Mouse (Mus musculus): Measurements from ENCODE around the gene Klhl26. TPM values are rescaled to one million over a fixed set of nuclear protein-coding genes. Genes with fewer than 3 reads are reported as not detected.

Gene Klhl26
- polyA plus RNA-seq, 1 experiment from 2014 or later, result 29.6 TPM

DNA sequence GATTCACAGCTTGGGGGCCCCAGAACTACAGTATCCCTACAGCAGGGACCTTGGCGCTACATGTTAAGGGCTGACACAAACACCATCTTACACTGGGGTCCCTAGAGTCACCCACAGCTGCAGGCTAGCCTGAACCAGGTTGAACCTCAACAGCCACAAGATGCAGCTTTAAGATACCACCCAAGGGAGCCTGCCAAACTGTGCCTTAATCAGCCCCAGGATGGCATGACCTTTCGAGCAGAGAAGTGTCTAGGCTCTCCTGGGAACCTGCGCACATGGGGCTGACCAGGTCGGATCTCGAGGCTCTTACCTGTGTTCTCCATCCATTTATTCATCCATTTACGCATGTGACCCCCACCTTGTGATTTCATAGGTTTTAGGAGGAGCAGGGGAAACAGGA lies 18.9 kb downstream of the Klhl26 start:
- 0 out of 2 replicates have a peak, but pooled peaks cover 4% of the 10 kb centered on the region for H3K4me1 ChIP-seq
- no peak overlapping the region for H3K4me2 ChIP-seq (replicated peaks)
- ATAC-seq (ENCODE audit: insufficient number of reproducible peaks, insufficient read depth, low FRiP score, low TSS enrichment), result no peak
- 87% methylated on average over 6 of the region's 6 CpGs for WGBS
- 0 out of 2 replicates have a peak, but pooled peaks cover 1% of the 10 kb centered on the region for H3K27me3 ChIP-seq
- no peaks in the 10 kb centered on the region for H3K9me3 ChIP-seq
- H3K4me3 ChIP-seq, result no peak overlapping the region
- no peak overlapping the region for H3K27ac ChIP-seq
- no peak overlapping the region for H3K9ac ChIP-seq
- H3K36me3 ChIP-seq, result no peaks in the 10 kb centered on the region

DNA sequence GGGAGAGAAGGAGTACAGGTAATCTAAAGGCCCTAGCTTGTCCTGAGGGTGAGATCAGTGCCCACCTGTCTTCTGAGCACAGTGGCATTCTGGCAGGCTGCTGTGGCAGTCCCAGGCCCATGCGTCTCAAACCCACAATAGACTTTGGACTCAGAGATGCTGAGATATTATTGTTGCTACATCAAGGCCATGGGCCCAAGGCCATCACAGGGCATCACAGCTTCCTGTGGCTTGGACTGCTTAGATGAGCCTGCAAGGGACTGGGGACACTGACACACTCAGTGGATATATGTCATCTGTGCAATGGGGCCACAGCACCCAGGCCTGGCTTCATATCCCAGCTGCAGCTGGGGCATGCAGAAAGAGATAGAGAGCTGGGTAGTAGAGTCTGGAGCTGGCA lies 19.8 kb downstream of the Klhl26 start:
- H3K4me3 ChIP-seq, result no peak overlapping the region
- H3K36me3 ChIP-seq, result peaks cover 7% of the 10 kb centered on the region
- no peaks in the 10 kb centered on the region for H3K9me3 ChIP-seq
- no peak overlapping the region for H3K27ac ChIP-seq
- no peak overlapping the region for H3K9ac ChIP-seq
- no peak for ATAC-seq (ENCODE audit: insufficient number of reproducible peaks, insufficient read depth, low FRiP score, low TSS enrichment)
- no peak overlapping the region for H3K4me2 ChIP-seq (replicated peaks)
- WGBS, result 97% methylated on average over 1 of the region's 1 CpGs
- 0 out of 2 replicates have a peak, but pooled peaks cover 4% of the 10 kb centered on the region for H3K4me1 ChIP-seq
- 0 out of 2 replicates have a peak, but pooled peaks cover 3% of the 10 kb centered on the region for H3K27me3 ChIP-seq

DNA sequence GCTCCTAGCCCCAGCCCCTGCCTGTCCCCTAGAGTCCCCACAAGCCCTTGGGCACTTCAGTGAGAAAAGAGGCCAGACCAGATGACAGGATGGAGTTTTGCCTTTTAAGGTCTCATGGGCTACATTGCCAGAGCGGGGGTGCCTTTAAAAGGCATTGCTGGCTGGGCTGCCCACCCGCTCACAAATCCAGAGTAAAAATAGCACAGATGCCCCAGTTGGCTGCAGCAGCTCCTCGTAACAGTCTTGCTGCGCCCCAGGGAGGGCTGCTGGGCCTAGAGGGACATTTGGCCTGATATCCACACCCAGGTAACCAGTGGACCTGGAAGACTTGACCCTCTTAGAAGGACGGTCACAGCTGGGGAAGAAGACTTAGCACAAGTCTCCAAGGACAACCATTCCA lies 22.9 kb downstream of the Klhl26 start:
- Histone ChIP-seq H3K4me2 (replicated peaks) (no peak overlapping the region), H3K27ac (no peak overlapping the region), H3K9ac (no peak overlapping the region), H3K36me3 (peaks cover 29% of the 10 kb centered on the region), H3K9me3 (no peaks in the 10 kb centered on the region), H3K27me3 (0 out of 2 replicates have a peak, but pooled peaks cover 3% of the 10 kb centered on the region), H3K4me1 (peaks cover 21% of the 10 kb centered on the region), H3K4me3 (no peak overlapping the region)
- no peak for ATAC-seq (ENCODE audit: insufficient number of reproducible peaks, insufficient read depth, low FRiP score, low TSS enrichment)
- 88% methylated on average over 5 of the region's 5 CpGs for WGBS

DNA sequence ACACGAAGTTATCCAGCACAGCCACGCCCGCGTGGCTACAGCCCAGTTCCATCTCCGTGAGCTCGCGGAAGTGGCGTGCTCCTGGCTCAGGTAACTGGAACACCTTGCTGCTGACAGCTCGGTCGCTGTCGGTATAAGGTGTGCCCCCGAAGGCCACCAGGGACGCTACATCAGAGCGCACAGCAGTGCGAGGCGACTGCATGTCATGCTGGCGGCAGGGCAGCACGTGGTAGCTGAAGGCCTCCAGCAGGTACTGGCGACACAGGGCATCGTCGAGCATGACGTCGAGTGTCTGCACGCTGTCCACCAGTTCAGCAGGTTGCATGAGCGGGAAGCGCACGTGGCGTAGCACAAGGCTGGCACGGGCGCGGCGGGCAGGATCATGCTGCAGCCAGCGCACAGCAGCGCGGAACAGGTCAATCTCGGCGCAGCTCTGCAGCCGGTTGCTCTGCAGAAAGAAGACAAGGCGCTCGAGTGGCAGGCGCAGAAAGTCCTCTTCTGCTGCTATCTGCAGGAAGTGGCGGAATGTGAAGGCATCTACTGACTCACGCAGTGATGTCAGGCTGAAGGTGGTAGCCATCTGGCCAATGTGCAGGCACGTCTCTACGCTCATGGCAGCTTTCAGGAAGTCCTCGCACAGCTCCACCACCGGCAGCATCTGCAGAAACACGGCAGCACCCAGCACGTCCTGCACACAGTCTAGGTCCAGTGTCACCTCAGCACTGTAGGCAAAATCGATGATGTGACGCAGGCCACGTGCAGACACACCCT lies 24.4 kb downstream of the Klhl26 start:
- Histone ChIP-seq H3K27ac (no peak overlapping the region; the same call in 1 of the 2 replicates), H3K36me3 (peaks cover 29% of the 10 kb centered on the region), H3K9me3 (no peaks in the 10 kb centered on the region), H3K9ac (no peak overlapping the region), H3K4me3 (no peak overlapping the region), H3K4me1 (peaks cover 25% of the 10 kb centered on the region), H3K27me3 (0 out of 2 replicates have a peak, but pooled peaks cover 3% of the 10 kb centered on the region), H3K4me2 (replicated peaks) (no peak overlapping the region)
- ATAC-seq (ENCODE audit: insufficient number of reproducible peaks, insufficient read depth, low FRiP score, low TSS enrichment), result no peak
- 67% methylated on average over 52 of the region's 52 CpGs for WGBS

DNA sequence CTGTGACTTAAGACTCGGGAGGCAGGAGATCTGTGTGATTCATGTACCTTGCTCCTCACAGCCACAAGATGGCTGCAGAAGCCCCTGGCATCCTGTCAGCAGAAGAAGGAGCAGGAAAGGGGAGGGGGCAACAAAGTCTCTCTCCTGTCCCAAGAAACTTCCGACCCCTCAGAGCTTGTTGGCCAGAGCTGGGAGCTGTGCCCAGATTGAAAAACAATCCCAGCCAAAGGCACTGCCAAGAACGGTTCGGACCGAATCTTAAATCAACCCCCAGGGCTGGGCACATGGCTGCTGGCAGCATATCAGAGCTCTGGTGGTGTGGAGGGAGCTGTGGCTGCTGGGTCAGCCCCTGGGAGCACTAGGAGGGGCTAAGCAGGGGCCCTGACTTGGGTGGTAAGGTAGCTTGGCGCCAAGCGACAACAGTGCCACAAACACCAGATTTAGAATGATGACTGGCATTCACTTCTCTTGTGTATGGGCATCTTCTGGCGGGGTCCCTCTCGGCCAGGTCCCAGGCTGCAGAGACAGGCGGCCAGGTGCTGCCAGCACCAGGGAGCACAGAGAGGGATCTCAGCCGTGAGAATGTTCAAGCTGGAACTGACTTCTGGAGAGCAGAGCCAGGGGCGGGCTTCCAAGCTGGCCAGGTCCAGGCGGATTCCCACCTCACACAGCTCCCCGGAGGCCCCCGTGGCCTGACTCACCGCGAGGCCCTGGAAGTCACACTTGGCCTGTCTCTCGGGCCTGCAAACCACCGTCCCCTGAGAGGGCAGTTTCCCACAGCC lies 28.9 kb downstream of the Klhl26 start:
- Histone ChIP-seq H3K27ac (peak overlapping the region; percentile 47; the same call in 1 of the 2 replicates), H3K9me3 (no peaks in the 10 kb centered on the region), H3K4me1 (peaks cover 21% of the 10 kb centered on the region), H3K4me2 (replicated peaks) (no peak overlapping the region), H3K9ac (no peak overlapping the region), H3K36me3 (peaks cover 29% of the 10 kb centered on the region), H3K27me3 (0 out of 2 replicates have a peak, but pooled peaks cover 1% of the 10 kb centered on the region), H3K4me3 (no peak overlapping the region)
- WGBS, result 68% methylated on average over 19 of the region's 19 CpGs
- no peak for ATAC-seq (ENCODE audit: insufficient number of reproducible peaks, insufficient read depth, low FRiP score, low TSS enrichment)

DNA sequence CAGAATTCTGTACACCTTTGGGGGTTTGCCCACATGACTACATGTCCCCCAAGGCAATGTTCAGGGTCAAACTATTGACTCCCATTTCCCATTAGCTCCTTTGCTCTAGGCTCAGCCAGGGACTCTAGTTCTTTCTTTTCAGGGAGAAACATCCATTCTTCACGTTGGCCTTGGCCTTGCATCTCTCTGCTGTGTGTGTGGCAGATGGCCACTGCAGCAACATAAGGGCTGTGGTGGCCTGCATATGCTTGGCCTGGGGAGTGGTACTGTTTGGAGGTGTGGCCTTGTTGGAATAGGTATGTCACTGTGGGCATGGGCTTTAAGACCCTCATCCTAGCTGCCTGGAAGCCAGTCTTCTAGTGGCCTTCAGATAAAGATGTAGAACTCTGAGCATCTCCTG lies 30.8 kb downstream of the Klhl26 start:
- Histone ChIP-seq H3K4me3 (no peak overlapping the region), H3K9ac (no peak overlapping the region), H3K4me2 (replicated peaks) (no peak overlapping the region), H3K9me3 (no peaks in the 10 kb centered on the region), H3K4me1 (peaks cover 21% of the 10 kb centered on the region), H3K36me3 (peaks cover 12% of the 10 kb centered on the region), H3K27ac (no peak overlapping the region), H3K27me3 (no peaks in the 10 kb centered on the region)
- no peak for ATAC-seq (ENCODE audit: insufficient number of reproducible peaks, insufficient read depth, low FRiP score, low TSS enrichment)
- 73% methylated on average over 1 of the region's 1 CpGs for WGBS

DNA sequence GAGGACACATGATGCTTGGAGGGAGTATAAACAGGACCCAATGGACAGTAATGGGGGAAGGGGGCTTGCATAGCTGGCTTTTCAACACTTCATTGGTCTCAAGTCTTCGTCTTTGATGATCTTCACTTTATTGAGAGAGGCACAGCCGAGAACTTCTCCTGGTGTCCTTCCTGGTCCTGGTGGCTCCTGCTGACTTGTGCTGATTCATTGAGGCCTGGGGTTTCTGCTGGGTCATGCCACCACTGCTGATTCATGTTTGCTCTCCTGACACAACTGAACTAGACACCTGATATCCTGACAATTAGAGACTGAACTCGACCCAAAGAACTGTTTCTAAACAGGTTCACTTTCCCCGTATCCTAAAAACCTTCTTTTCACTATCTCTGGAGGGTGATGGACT lies 33.4 kb downstream of the Klhl26 start:
- no peaks in the 10 kb centered on the region for H3K36me3 ChIP-seq
- H3K27ac ChIP-seq, result no peak overlapping the region
- no peak overlapping the region for H3K9ac ChIP-seq
- H3K4me3 ChIP-seq, result no peak overlapping the region
- WGBS, result 75% methylated on average over 4 of the region's 4 CpGs
- no peak overlapping the region for H3K4me2 ChIP-seq (replicated peaks)
- no peaks in the 10 kb centered on the region for H3K9me3 ChIP-seq
- no peak for ATAC-seq (ENCODE audit: insufficient number of reproducible peaks, insufficient read depth, low FRiP score, low TSS enrichment)
- peaks cover 11% of the 10 kb centered on the region for H3K4me1 ChIP-seq
- H3K27me3 ChIP-seq, result no peaks in the 10 kb centered on the region

DNA sequence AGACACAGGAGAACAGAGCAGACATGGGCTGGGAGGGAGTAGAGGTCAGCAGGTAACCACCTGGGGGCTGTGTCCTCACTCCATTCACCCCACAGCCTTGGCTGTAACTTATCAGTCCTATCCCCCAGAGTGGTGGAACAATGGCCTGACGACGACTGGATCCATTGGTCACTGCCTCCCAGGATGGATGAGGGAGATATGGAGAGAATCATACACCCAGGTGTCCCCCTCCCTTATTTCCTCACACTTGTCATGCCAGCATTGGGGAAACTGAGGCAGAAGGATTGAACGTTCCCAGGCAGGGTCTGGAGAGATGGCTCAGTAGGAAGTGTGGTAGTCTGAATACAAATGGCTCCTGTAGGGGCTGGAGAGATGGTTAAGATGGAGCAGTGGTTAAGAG lies 35.2 kb downstream of the Klhl26 start:
- Histone ChIP-seq H3K9ac (no peak overlapping the region), H3K36me3 (no peaks in the 10 kb centered on the region), H3K4me3 (no peak overlapping the region), H3K4me1 (peaks cover 18% of the 10 kb centered on the region), H3K27ac (no peak overlapping the region), H3K27me3 (no peaks in the 10 kb centered on the region), H3K9me3 (no peaks in the 10 kb centered on the region), H3K4me2 (replicated peaks) (no peak overlapping the region)
- no peak for ATAC-seq (ENCODE audit: insufficient number of reproducible peaks, insufficient read depth, low FRiP score, low TSS enrichment)
- WGBS, result 59% methylated on average over 3 of the region's 3 CpGs

DNA sequence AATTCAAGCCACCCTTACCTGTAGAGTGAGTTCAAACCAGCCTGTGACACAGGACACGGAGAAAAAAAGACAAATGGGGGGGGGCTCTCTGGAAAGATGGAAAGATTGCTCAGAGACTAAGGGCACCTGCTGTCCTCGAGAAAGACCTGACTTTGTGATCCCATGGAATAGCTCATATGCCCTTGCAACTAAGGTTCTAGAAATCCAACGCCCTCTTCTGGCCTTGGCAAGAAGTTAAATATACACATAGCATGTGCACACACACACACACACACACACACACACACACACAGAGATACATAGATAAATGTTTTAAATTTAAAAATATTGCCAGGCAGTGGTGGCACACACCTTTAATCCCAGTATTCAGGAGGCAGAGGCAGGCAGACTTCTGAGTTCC lies 36.5 kb downstream of the Klhl26 start:
- Histone ChIP-seq H3K9ac (peak overlapping the region; percentile 80), H3K36me3 (no peaks in the 10 kb centered on the region), H3K4me3 (peak overlapping the region; percentile 68), H3K27me3 (no peaks in the 10 kb centered on the region), H3K4me1 (peaks cover 18% of the 10 kb centered on the region), H3K9me3 (no peaks in the 10 kb centered on the region), H3K4me2 (replicated peaks) (peak overlapping the region; percentile 86), H3K27ac (no peak overlapping the region)
- no peak for ATAC-seq (ENCODE audit: insufficient number of reproducible peaks, insufficient read depth, low FRiP score, low TSS enrichment)
- WGBS, result 46% methylated on average over 3 of the region's 3 CpGs

DNA sequence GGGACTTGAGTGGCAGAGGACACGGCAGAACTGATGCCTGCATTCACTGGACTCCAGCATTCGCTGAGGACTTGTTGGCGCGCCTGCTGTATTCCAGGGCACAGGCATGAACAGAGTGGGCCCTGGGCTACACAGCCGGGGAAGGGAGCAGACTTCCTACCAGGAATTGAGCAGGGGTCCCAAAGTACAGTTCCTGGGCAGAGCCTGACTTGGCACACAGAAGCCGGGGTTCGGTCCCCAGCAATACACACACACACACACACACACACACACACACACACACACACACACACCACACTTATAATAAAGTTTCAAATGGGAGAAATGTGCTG lies 37.0 kb downstream of the Klhl26 start:
- peak; percentile 69 for ATAC-seq (ENCODE audit: insufficient number of reproducible peaks, insufficient read depth, low FRiP score, low TSS enrichment)
- H3K4me1 ChIP-seq, result peaks cover 18% of the 10 kb centered on the region
- no peaks in the 10 kb centered on the region for H3K36me3 ChIP-seq
- peak overlapping the region; percentile 68 for H3K4me3 ChIP-seq
- 7% methylated on average over 7 of the region's 7 CpGs for WGBS
- H3K9me3 ChIP-seq, result no peaks in the 10 kb centered on the region
- no peaks in the 10 kb centered on the region for H3K27me3 ChIP-seq
- H3K4me2 ChIP-seq (replicated peaks), result peak overlapping the region; percentile 86
- H3K9ac ChIP-seq, result peak overlapping the region; percentile 80
- peak overlapping the region; percentile 76 for H3K27ac ChIP-seq

DNA sequence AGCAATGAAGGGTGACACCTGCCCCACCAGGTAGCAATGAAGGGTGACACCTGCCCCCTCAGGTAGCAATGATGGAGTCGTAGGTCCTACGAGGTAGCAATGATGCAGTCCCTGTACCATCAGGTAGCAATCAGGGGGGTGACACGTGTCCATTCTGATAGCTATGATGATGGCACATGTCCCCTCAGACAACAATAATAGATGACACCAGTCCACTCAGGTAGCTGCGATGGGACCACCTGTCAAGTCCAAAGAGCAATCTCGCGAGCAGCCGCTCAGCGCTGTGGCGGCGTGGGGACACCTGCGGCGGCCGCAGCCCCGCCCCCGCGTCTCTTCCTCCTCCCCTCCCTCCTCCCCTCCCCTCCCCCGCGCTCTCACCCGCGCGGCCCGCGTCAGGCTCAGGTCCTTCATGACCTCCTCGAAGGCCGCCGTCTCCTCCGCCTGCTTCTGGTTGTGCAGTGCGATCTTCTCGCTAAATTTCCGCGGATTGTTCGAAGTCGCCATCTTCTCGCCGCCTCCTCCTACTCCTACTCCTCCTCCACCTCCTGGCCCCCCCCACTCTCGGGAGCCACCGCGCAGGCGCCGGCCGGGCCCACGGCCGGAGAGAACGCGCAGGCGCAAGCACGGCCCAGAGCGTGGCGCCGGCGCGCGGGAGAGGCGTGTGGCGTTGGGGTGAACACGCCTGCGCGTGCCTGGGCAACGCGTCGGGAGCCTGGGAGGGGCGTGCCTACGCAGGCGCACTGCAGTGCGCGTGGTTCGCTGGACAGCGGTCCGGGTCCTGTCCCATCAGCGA lies 37.5 kb downstream of the Klhl26 start, which contains the start of gene Crtc1:
Crtc1 (minus strand) TSS at position 525 of the 793 bp plus-strand sequence.
- Histone ChIP-seq H3K27ac (peak within 1 kb of the TSS; percentile 76), H3K9ac (peak within 1 kb of the TSS; percentile 80), H3K4me1 (peaks cover 18% of the 10 kb centered on the region), H3K4me3 (peak within 1 kb of the TSS; percentile 68), H3K36me3 (no peaks in the 10 kb centered on the region), H3K9me3 (no peaks in the 10 kb centered on the region), H3K4me2 (replicated peaks) (peak within 1 kb of the TSS; percentile 86), H3K27me3 (no peaks in the 10 kb centered on the region)
- WGBS, result under 1% methylated on average over 70 of the region's 70 CpGs
- peak; percentile 98 for ATAC-seq (ENCODE audit: insufficient number of reproducible peaks, insufficient read depth, low FRiP score, low TSS enrichment)

All from embryonic facial prominence, embryonic 12.5 days (tissue).